Mouse (Mus musculus) adipose tissue, adult 10 weeks (tissue): ENCODE results near the gene Stx8. TPM values are rescaled to one million over a fixed set of nuclear protein-coding genes. Genes with fewer than 3 reads are reported as not detected.

Source experiments
- polyA plus RNA-seq: library from polyadenylated mRNA; stranded (reverse); fragments of 350-450 nt; fragmentation: Illumina TruSeq; extraction: RNeasy Lipid Tissue Mini Kit (QIAGEN cat#74804); gene quantifications from one replicate; pipeline ENCODE4 v1.2.3, GENCODE M21; 2014; ENCODE audit warnings: low read depth, low replicate concordance

Gene Stx8
- 28.5 TPM for polyA plus RNA-seq

DNA sequence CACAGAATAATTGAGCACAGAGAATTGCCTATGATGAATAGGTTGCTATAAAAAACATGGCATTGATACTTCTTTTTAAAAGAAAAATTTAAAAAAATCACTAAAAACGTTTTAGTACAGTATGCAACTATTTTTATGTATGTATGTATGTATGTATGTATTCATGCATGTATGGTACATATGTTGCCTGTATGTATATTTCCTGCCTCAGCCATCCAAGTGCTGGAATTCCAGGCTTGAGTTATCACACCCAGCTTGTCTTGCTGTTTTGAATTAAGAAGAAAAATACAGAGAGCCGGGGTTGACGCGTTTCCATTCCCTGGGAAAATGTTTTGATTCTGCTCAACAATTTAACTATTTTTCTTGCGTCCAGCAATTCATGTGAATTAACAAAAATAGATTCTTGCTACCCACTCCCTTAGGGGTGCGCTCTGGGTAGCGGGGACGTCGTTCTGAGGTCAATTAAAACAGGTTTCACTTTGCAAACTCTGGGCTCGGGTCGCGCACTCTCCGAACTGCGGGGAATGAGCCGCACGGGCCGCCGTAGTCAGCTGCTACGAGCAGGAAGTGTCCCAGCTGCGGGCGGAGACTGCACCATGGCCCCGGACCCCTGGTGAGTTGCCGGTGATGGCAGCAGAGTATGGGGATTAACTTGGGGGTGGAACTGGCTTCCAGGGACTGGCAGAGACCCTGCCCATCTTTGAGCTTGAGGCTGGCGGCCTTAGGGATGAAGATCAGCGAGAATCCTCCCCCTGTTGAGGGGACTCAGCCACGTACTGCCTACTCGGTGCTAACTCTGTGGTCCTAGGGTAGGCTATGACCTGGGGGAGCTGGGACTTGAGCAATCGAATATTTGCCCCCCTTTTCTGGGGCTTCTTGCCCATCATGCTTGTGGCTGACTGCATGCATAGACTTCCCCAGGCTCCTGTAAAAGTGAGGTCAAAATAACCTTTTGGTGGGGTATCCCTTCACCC is at the start of gene Stx8:
Gene Stx8, plus strand, starts transcription at position 289 of the 974 bp plus-strand sequence.

DNA sequence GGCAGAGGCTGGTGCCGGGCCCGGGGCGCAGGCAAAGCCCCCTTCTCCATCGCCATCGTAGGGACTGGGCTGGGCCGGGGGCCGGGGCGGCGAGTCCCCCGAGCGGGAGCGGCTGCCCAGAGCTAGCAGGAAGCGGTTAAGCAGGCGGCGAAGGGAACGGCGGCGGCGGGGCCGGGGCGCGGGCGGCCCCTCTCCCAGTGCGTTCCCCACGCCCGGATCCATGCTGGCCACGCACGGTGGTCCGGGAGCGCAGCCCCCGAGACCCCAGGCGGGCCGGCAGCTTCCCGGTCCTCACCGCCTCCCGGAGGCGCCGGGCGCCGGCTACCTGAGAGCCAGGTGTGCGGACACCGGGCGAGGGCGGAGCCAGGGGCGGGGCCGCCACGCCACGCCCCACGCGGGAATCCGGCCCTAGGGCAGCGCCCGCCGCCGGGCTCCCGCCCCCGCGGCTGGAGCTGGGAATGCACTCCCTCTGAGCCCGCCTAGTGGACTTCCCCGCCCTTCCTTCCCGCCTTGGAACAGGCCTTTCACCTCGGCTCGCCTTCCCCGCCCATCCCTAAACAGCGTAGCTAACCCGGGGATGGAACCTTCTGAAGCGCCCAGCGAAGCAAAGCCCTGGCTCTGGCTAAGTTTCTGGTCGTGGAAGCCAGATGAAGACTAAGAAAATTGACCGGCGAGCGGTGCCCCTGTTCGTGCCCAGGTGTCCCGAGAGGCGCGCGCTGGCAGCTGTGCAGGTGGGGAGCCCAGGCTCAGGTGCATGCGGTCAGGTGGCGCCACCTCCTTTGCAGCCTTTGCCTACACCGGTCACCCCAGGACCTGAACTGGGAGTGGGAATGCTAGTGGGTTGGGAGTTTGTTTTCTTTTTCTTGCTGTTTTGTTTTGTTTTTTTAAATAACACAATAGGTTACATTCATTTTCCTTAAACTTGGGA is 43.9 kb upstream of the Stx8 start, which contains the start of gene Usp43:
Gene Usp43, minus strand, starts transcription at position 327 of the 928 bp plus-strand sequence.

DNA sequence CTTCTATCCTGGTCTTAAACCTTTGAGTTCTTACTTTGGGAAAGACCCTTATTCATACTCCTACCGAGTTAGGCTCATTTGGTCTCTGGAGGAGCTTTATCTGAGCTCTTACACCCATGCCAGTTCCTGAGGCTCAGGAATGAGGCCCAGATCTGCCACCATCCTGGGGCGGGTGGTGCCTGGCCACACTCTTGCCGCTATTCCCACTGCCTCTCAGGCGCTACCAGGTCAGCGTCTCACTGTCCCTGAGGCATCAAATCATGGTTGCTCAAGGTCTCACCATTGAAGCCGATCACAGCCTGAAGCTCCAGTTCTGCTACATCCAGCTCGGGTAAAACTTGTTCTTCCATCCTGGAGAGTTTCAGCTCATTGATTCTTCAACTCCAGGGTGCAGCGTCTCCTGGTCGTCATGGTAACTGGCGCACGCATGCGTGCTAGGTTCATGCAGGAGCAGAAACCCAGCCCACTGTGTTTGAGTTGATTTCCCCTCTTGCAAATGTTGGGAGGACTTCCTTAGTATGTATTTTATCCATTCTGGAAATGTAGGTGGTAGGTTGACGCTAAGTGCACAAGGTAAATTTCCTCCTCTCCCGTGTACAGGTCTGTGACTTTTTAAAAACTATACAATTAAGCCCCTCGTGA is 630 bp upstream of the Stx8 start, which contains the start of gene Cfap52:
Gene Cfap52, minus strand, starts transcription at position 410 of the 642 bp plus-strand sequence.

Other genes starting within 250 kb of the Stx8 start
- 0.15 TPM for gene Glp2r, start 195.0 kb upstream of the Stx8 start, polyA plus RNA-seq
- gene Gsg1l2, start 191.6 kb upstream of the Stx8 start, polyA plus RNA-seq = not detected
- not detected for gene Dhrs7c, start 168.0 kb upstream of the Stx8 start, polyA plus RNA-seq
- gene Usp43, start 44.0 kb upstream of the Stx8 start, polyA plus RNA-seq = 5.4 TPM
- 7.3 TPM for gene Cfap52, start 542 bp upstream of the Stx8 start, polyA plus RNA-seq